In genomic region chr2:153612594-153613281, GRCm38 (mm10) we compare ENCODE assay signal across 10 mouse cellular contexts. TPM values are rescaled to one million over a fixed set of nuclear protein-coding genes. Genes with fewer than 3 reads are reported as not detected.
DNase-seq lines count a peak whose midpoint lies in the region; ATAC-seq and TF ChIP-seq lines count a peak whose summit lies in the region.
"Had no signal": no experiment of that assay in that cellular context is flagged by ENCODE, and none has a peak within 500 bp of the region (broad histone marks: within the 10 kb centered on the region; RNA-seq: fewer than 3 reads in every experiment).

No protein-coding gene starts in this region.

- no peaks in the 10 kb centered on the region for H3K9me3 ChIP-seq in embryonic facial prominence, embryonic 11.5 days (replicated peaks; ENCODE audit: control insufficient read depth, low read length)
- no peaks in the 10 kb centered on the region for H3K9me3 ChIP-seq in embryonic facial prominence, embryonic 10.5 days
- no peaks in the 10 kb centered on the region for H3K9me3 ChIP-seq in heart, embryonic 13.5 days
- H3K9me3 ChIP-seq: liver, embryonic 13.5 days had no signal

- no peaks in the 10 kb centered on the region for H3K27me3 ChIP-seq in embryonic facial prominence, embryonic 11.5 days (ENCODE audit: control insufficient read depth, insufficient read depth, low read length)
- no peaks in the 10 kb centered on the region for H3K27me3 ChIP-seq in embryonic facial prominence, embryonic 10.5 days (replicated peaks; ENCODE audit: low read depth, poor library complexity, severe bottlenecking)
- H3K27me3 ChIP-seq in heart, embryonic 13.5 days (replicated peaks) = no peaks in the 10 kb centered on the region
- H3K27me3 ChIP-seq: liver, embryonic 13.5 days had no signal

- ATAC-seq in embryonic facial prominence, embryonic 11.5 days (replicated peaks; ENCODE audit: insufficient number of reproducible peaks, low FRiP score, low TSS enrichment, low read depth) = no peak
- ATAC-seq in heart, embryonic 13.5 days (ENCODE audit: extremely low read depth, insufficient number of reproducible peaks, low FRiP score, low TSS enrichment) = no peak

- H3K4me2 ChIP-seq in embryonic facial prominence, embryonic 11.5 days (ENCODE audit: low read depth, low read length) = no peak overlapping the region
- no peak overlapping the region for H3K4me2 ChIP-seq in heart, embryonic 13.5 days
- H3K4me2 ChIP-seq: liver, embryonic 13.5 days had no signal

- H3K27ac ChIP-seq in embryonic facial prominence, embryonic 11.5 days (replicated peaks; ENCODE audit: low read depth, low read length) = no peak overlapping the region
- H3K27ac ChIP-seq in embryonic facial prominence, embryonic 10.5 days (replicated peaks) = no peak overlapping the region
- H3K27ac ChIP-seq in heart, embryonic 13.5 days (replicated peaks) = 0 out of 2 replicates have a peak overlapping the region, but pooled peaks have one; percentile 28
- H3K27ac ChIP-seq: liver, embryonic 13.5 days had no signal

- TF ChIP-seq CTCF in lung, adult 2 months (IDR thresholded peaks at IDR 0.05; ENCODE audit: insufficient read depth, low read length) = no peak

- H3K4me1 ChIP-seq in embryonic facial prominence, embryonic 11.5 days (ENCODE audit: control insufficient read depth, insufficient read depth, low read length) = no peaks in the 10 kb centered on the region
- peaks cover 38% of the 10 kb centered on the region for H3K4me1 ChIP-seq in embryonic facial prominence, embryonic 10.5 days
- H3K4me1 ChIP-seq in lung, adult 2 months (ENCODE audit: control insufficient read depth, insufficient read depth, low read length) = 0 out of 2 replicates have a peak, but pooled peaks cover 3% of the 10 kb centered on the region
- peaks cover 47% of the 10 kb centered on the region for H3K4me1 ChIP-seq in heart, embryonic 13.5 days

- DNase-seq in embryonic facial prominence, embryonic 11.5 days (ENCODE audit: low spot score) = no peak
- DNase-seq in embryonic facial prominence, embryonic 10.5 days (ENCODE audit: low spot score) = no peak
- peak; percentile 14 to 27 for DNase-seq in lung, adult 18-20 months
- no peak for DNase-seq in lung, adult 2 months
- peak; percentile 20 to 36 for DNase-seq in lung, postnatal 4 days
- no peak for DNase-seq in cerebellum, postnatal 14 days
- DNase-seq in spleen, postnatal 4 days (ENCODE audit: low spot score in 2 of 2) = no peak
- DNase-seq: cerebellum, adult 11 months; liver, embryonic 13.5 days had no signal

- H3K9ac ChIP-seq in embryonic facial prominence, embryonic 11.5 days (replicated peaks; ENCODE audit: low read length) = peak overlapping the region; percentile 33; the same call in 1 of the 2 replicates
- peak overlapping the region; percentile 56 for H3K9ac ChIP-seq in heart, embryonic 13.5 days
- H3K9ac ChIP-seq: liver, embryonic 13.5 days had no signal

- WGBS in embryonic facial prominence, embryonic 11.5 days = 34% methylated on average over 3 of the region's 3 CpGs
- 45% methylated on average over 3 of the region's 3 CpGs for WGBS in embryonic facial prominence, embryonic 10.5 days
- WGBS in lung, adult 2 months = 38% methylated on average over 3 of the region's 3 CpGs
- 36% methylated on average over 3 of the region's 3 CpGs for WGBS in heart, embryonic 13.5 days

- no peak for TF ChIP-seq POLR2A in lung, adult 2 months (IDR thresholded peaks at IDR 0.05; ENCODE audit: borderline replicate concordance, extremely low read depth, low read depth, low read length)

- no peak overlapping the region for H3K4me3 ChIP-seq in embryonic facial prominence, embryonic 11.5 days (ENCODE audit: low read depth, low read length)
- H3K4me3 ChIP-seq in embryonic facial prominence, embryonic 10.5 days = no peak overlapping the region
- no peak overlapping the region for H3K4me3 ChIP-seq in lung, adult 2 months (replicated peaks; ENCODE audit: extremely low read depth, low read depth, low read length)
- no peak overlapping the region for H3K4me3 ChIP-seq in heart, embryonic 13.5 days
- H3K4me3 ChIP-seq: liver, embryonic 13.5 days had no signal

- H3K36me3 ChIP-seq in embryonic facial prominence, embryonic 11.5 days (replicated peaks; ENCODE audit: control insufficient read depth, insufficient read depth, low read depth, low read length) = no peaks in the 10 kb centered on the region
- peaks cover 13% of the 10 kb centered on the region for H3K36me3 ChIP-seq in embryonic facial prominence, embryonic 10.5 days (replicated peaks)
- peaks cover 17% of the 10 kb centered on the region for H3K36me3 ChIP-seq in heart, embryonic 13.5 days
- H3K36me3 ChIP-seq: liver, embryonic 13.5 days had no signal

RNA-seq across cellular contexts. Expression of gene Commd7, which starts 19.8 kb away (rescaled TPM):
- polyA plus RNA-seq in embryonic facial prominence, embryonic 11.5 days (2014; fragmentation: Nextera tagmentation; extraction: Ambion mirVana) = 68.0 and 68.6 TPM in 2 replicates
- polyA plus RNA-seq in embryonic facial prominence, embryonic 10.5 days (2016; fragmentation: Nextera tagmentation; extraction: Ambion mirVana) = 72.2 and 74.3 TPM in 2 replicates
- 15.0 and 20.5 TPM in 2 replicates for polyA plus RNA-seq in lung, adult 2 months (2012; rRNA removed)
- 55.1 and 63.2 TPM in 2 replicates for polyA plus RNA-seq in heart, embryonic 13.5 days (2015; fragmentation: Nextera tagmentation; extraction: Ambion mirVana)

RNA-seq across cellular contexts. Expression of gene Dnmt3b, which starts 36.5 kb away (rescaled TPM):
- 15.0 and 16.6 TPM in 2 replicates for polyA plus RNA-seq in embryonic facial prominence, embryonic 11.5 days (2014; fragmentation: Nextera tagmentation; extraction: Ambion mirVana)
- polyA plus RNA-seq in embryonic facial prominence, embryonic 10.5 days (2016; fragmentation: Nextera tagmentation; extraction: Ambion mirVana) = 26.5 and 30.2 TPM in 2 replicates
- 2.0 and 3.3 TPM in 2 replicates for polyA plus RNA-seq in lung, adult 2 months (2012; rRNA removed)
- 5.0 and 5.3 TPM in 2 replicates for polyA plus RNA-seq in heart, embryonic 13.5 days (2015; fragmentation: Nextera tagmentation; extraction: Ambion mirVana)

Comparison
In these comparisons a context has a peak if more than half of its experiments do, and no peak if none do; other contexts are left out.
1. DNase-seq: peak in lung, adult 18-20 months (2 of 2) and lung, postnatal 4 days (2 of 2); none in embryonic facial prominence, embryonic 11.5 days (single experiment), embryonic facial prominence, embryonic 10.5 days (single experiment), lung, adult 2 months (single experiment), cerebellum, postnatal 14 days (0 of 2) and spleen, postnatal 4 days (0 of 2).